11 mouse cellular contexts compared by ENCODE assay signal in the genomic region with DNA sequence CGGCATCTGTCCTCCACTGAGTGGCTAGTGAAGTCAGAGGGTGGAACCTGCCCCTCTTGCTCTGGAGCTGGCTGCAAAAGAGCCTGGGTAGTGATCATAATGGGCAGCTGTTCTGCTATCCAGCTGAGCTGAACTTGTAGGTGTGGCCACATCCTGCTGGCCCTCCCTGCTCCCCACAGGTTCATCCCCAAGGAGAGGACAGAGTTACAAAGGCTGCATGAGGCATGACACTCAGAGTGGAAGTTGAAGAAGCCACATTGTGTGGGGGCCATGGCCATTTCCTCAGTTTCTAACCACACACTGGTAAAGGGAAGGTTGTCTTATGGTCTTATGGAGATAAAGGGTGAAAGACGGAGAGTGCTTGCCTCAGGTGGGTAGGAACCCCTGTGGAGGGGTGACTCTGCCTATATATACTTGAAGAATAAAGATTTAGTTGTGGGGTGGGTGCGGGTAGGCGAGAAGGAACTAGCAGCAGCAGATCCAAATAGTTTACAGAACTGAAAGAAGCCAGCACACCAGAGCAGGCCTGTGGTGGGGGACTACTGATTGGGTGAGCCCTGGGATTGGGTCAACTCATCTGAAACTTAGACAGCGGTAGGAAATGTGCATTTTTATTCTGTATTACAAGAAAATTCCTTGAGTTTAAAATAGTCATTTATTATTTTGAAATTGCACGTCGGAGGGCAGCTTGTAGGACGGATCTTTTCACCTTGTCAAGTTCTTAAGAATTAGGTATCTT. TPM values are rescaled to one million over a fixed set of nuclear protein-coding genes. Genes with fewer than 3 reads are reported as not detected.
DNase-seq lines count a peak whose midpoint lies in the region; ATAC-seq and TF ChIP-seq lines count a peak whose summit lies in the region.
"Had no signal": no experiment of that assay in that cellular context is flagged by ENCODE, and none has a peak within 500 bp of the region (broad histone marks: within the 10 kb centered on the region; RNA-seq: fewer than 3 reads in every experiment).

No protein-coding gene starts in this region.

- H3K4me1 ChIP-seq in heart, embryonic 13.5 days: peaks cover 62% of the 10 kb centered on the region
- H3K4me1 ChIP-seq in thymus, adult 2 months (replicated peaks; ENCODE audit: control insufficient read depth, insufficient read depth, low read length): 0 out of 2 replicates have a peak, but pooled peaks cover 4% of the 10 kb centered on the region
- no peaks in the 10 kb centered on the region for H3K4me1 ChIP-seq in forebrain, embryonic 11.5 days (replicated peaks; ENCODE audit: control insufficient read depth, insufficient read depth, low read length)
- H3K4me1 ChIP-seq in midbrain, embryonic 13.5 days (replicated peaks): 0 out of 2 replicates have a peak, but pooled peaks cover 4% of the 10 kb centered on the region
- H3K4me1 ChIP-seq: forebrain, embryonic 13.5 days had no signal

- no peaks in the 10 kb centered on the region for H3K27me3 ChIP-seq in heart, embryonic 13.5 days (replicated peaks)
- no peaks in the 10 kb centered on the region for H3K27me3 ChIP-seq in thymus, adult 2 months (ENCODE audit: control insufficient read depth, insufficient read depth, low read length)
- H3K27me3 ChIP-seq in forebrain, embryonic 11.5 days (ENCODE audit: control insufficient read depth, insufficient read depth, low read length): no peaks in the 10 kb centered on the region
- no peaks in the 10 kb centered on the region for H3K27me3 ChIP-seq in midbrain, embryonic 13.5 days
- H3K27me3 ChIP-seq: forebrain, embryonic 13.5 days; neural tube, embryonic 15.5 days had no signal

- no peak for ATAC-seq in heart, embryonic 13.5 days (ENCODE audit: extremely low read depth, insufficient number of reproducible peaks, low FRiP score, low TSS enrichment)
- ATAC-seq in forebrain, embryonic 11.5 days (replicated peaks; ENCODE audit: low FRiP score): no peak
- ATAC-seq in midbrain, embryonic 13.5 days: no peak
- ATAC-seq: CD4-positive, CD25-positive, alpha-beta regulatory T cell, adult 4 months; forebrain, embryonic 13.5 days had no signal

- no peaks in the 10 kb centered on the region for H3K9me3 ChIP-seq in heart, embryonic 13.5 days
- no peaks in the 10 kb centered on the region for H3K9me3 ChIP-seq in forebrain, embryonic 11.5 days (ENCODE audit: control insufficient read depth, low read length)
- H3K9me3 ChIP-seq in midbrain, embryonic 13.5 days: no peaks in the 10 kb centered on the region
- H3K9me3 ChIP-seq: forebrain, embryonic 13.5 days; neural tube, embryonic 15.5 days had no signal

- no peak for TF ChIP-seq CTCF in thymus, adult 2 months (IDR thresholded peaks at IDR 0.05; ENCODE audit: borderline replicate concordance, control insufficient read depth, extremely low read depth, insufficient read depth, low read length, poor library complexity)

- peaks cover 16% of the 10 kb centered on the region for H3K36me3 ChIP-seq in heart, embryonic 13.5 days
- H3K36me3 ChIP-seq in thymus, adult 2 months (ENCODE audit: control insufficient read depth, insufficient read depth, low read length): peaks cover 11% of the 10 kb centered on the region
- peaks cover 5% of the 10 kb centered on the region; the same call in 1 of the 2 replicates for H3K36me3 ChIP-seq in macrophage (ENCODE audit: inconsistent target)
- H3K36me3 ChIP-seq in forebrain, embryonic 11.5 days (ENCODE audit: control insufficient read depth, insufficient read depth, low read length): peaks cover 3% of the 10 kb centered on the region; the same call in 1 of the 2 replicates
- H3K36me3 ChIP-seq in midbrain, embryonic 13.5 days: peaks cover 12% of the 10 kb centered on the region

- H3K27ac ChIP-seq in heart, embryonic 13.5 days (replicated peaks): 0 out of 2 replicates have a peak overlapping the region, but pooled peaks have one; percentile 12
- H3K27ac ChIP-seq in thymus, adult 2 months (ENCODE audit: control insufficient read depth, insufficient read depth, low read length): 0 out of 2 replicates have a peak overlapping the region, but pooled peaks have one; percentile 8
- peak overlapping the region; percentile 85 for H3K27ac ChIP-seq in macrophage
- no peak overlapping the region for H3K27ac ChIP-seq in forebrain, embryonic 11.5 days (ENCODE audit: low read depth, low read length)
- H3K27ac ChIP-seq in midbrain, embryonic 13.5 days: no peak overlapping the region
- H3K27ac ChIP-seq: forebrain, embryonic 13.5 days; neural tube, embryonic 15.5 days had no signal

- intact Hi-C loops in heart, postnatal 36 days (cut with DNase I): no loop called here

- no peak overlapping the region for H3K4me2 ChIP-seq in heart, embryonic 13.5 days
- H3K4me2 ChIP-seq in forebrain, embryonic 11.5 days (ENCODE audit: low read depth, low read length, severe bottlenecking): no peak overlapping the region
- no peak overlapping the region for H3K4me2 ChIP-seq in midbrain, embryonic 13.5 days (replicated peaks)
- H3K4me2 ChIP-seq: forebrain, embryonic 13.5 days; neural tube, embryonic 15.5 days had no signal

- 80% methylated on average over 8 of the region's 8 CpGs for WGBS in heart, embryonic 13.5 days
- WGBS in thymus, adult 2 months: 62% methylated on average over 8 of the region's 8 CpGs
- 9% methylated on average over 8 of the region's 8 CpGs for WGBS in macrophage (ENCODE audit: missing documents)
- 90% methylated on average over 8 of the region's 8 CpGs for WGBS in forebrain, embryonic 11.5 days
- 90% methylated on average over 8 of the region's 8 CpGs for WGBS in midbrain, embryonic 13.5 days

- H3K9ac ChIP-seq in heart, embryonic 13.5 days: no peak overlapping the region
- H3K9ac ChIP-seq in forebrain, embryonic 11.5 days (ENCODE audit: low read length): no peak overlapping the region
- H3K9ac ChIP-seq in midbrain, embryonic 13.5 days (replicated peaks): no peak overlapping the region
- H3K9ac ChIP-seq: forebrain, embryonic 13.5 days; neural tube, embryonic 15.5 days had no signal

- peaks cover 98% of the 10 kb centered on the region for H3K79me2 ChIP-seq in macrophage (ENCODE audit: inconsistent target)

- no peak overlapping the region for H3K4me3 ChIP-seq in heart, embryonic 13.5 days
- no peak overlapping the region for H3K4me3 ChIP-seq in thymus, adult 2 months (ENCODE audit: control insufficient read depth, insufficient read depth, low read length)
- H3K4me3 ChIP-seq in macrophage (ENCODE audit: inconsistent target): no peak overlapping the region
- no peak overlapping the region for H3K4me3 ChIP-seq in forebrain, embryonic 11.5 days (ENCODE audit: low read depth, low read length)
- no peak overlapping the region for H3K4me3 ChIP-seq in midbrain, embryonic 13.5 days (replicated peaks)
- H3K4me3 ChIP-seq: forebrain, embryonic 13.5 days; neural tube, embryonic 15.5 days had no signal

- TF ChIP-seq POLR2A in thymus, adult 2 months (IDR thresholded peaks at IDR 0.05; ENCODE audit: control insufficient read depth, extremely low read depth, insufficient read depth, low read length, poor library complexity): no peak

- DNase-seq in heart, postnatal 36 days: no peak
- no peak for DNase-seq in thymus, adult 2 months
- no peak for DNase-seq in thymus, postnatal 36 days
- no peak for DNase-seq in forebrain, embryonic 11.5 days (ENCODE audit: low spot score)
- no peak for DNase-seq in frontal cortex, postnatal 10 days (ENCODE audit: low spot score in 2 of 2)

RNA-seq across cellular contexts. Expression of gene AC170998.1, which starts 16.2 kb away (rescaled TPM):
- polyA plus RNA-seq in heart, embryonic 13.5 days (2015; fragmentation: Nextera tagmentation; extraction: Ambion mirVana): 1.6 and 2.0 TPM in 2 replicates
- total RNA-seq in heart, postnatal 36 days (2021): under 1 TPM in 1 of 2 experiments, not detected in 1; 0.62 TPM
- polyA plus RNA-seq in thymus, adult 2 months (2012; rRNA removed): 0.59 and 0.65 TPM in 2 replicates
- total RNA-seq in macrophage (2018; cell fraction: chromatin; rRNA removed): 10 to 100 TPM in 25 of 26 experiments, 1 to 10 TPM in 1; 9.8 to 54.7 (median 22.9) TPM
- total RNA-seq in macrophage (2018; cell fraction: cytosol; rRNA removed): 1 to 10 TPM in 6 of 26 experiments, under 1 TPM in 6, not detected in 14; 0.14 to 2.6 (median 1.0) TPM
- total RNA-seq in macrophage (2018; cell fraction: nucleus; rRNA removed): 10 to 100 TPM in 18 of 26 experiments, 1 to 10 TPM in 8; 3.2 to 41.5 (median 15.6) TPM
- 0.93 to 1.7 TPM (median 0.96 TPM) in 3 replicates for polyA plus RNA-seq in macrophage (2018)
- polyA plus RNA-seq in forebrain, embryonic 11.5 days (2014; fragmentation: Nextera tagmentation; extraction: Ambion mirVana): 2.9 and 3.0 TPM in 2 replicates
- polyA plus RNA-seq in midbrain, embryonic 13.5 days (2015; fragmentation: Nextera tagmentation; extraction: Ambion mirVana): 1.8 and 2.3 TPM in 2 replicates

RNA-seq across cellular contexts. Expression of gene Mapk14, which starts 18.6 kb away (rescaled TPM):
- polyA plus RNA-seq in heart, embryonic 13.5 days (2015; fragmentation: Nextera tagmentation; extraction: Ambion mirVana): 24.5 and 25.5 TPM in 2 replicates
- 10 to 100 TPM; 49.6 to 54.5 TPM for total RNA-seq in heart, postnatal 36 days (2021)
- 121 and 131 TPM in 2 replicates for polyA plus RNA-seq in thymus, adult 2 months (2012; rRNA removed)
- total RNA-seq in macrophage (2018; cell fraction: chromatin; rRNA removed): 100 to 1,000 TPM in 24 of 26 experiments, 10 to 100 TPM in 2; 72.8 to 323 (median 169) TPM
- total RNA-seq in macrophage (2018; cell fraction: cytosol; rRNA removed): 100 to 1,000 TPM in 8 of 26 experiments, 10 to 100 TPM in 18; 72.7 to 112 (median 94.7) TPM
- 100 to 1,000 TPM in 21 of 26 experiments, 10 to 100 TPM in 5; 70.1 to 212 (median 141) TPM for total RNA-seq in macrophage (2018; cell fraction: nucleus; rRNA removed)
- polyA plus RNA-seq in macrophage (2018): 62.0 to 93.5 TPM (median 63.5 TPM) in 3 replicates
- 51.7 and 52.3 TPM in 2 replicates for polyA plus RNA-seq in forebrain, embryonic 11.5 days (2014; fragmentation: Nextera tagmentation; extraction: Ambion mirVana)
- polyA plus RNA-seq in midbrain, embryonic 13.5 days (2015; fragmentation: Nextera tagmentation; extraction: Ambion mirVana): 23.3 and 27.0 TPM in 2 replicates

RNA-seq across cellular contexts. Expression of gene Slc26a8, which starts 19.7 kb away (rescaled TPM):
- 0.10 and 0.15 TPM in 2 replicates for polyA plus RNA-seq in heart, embryonic 13.5 days (2015; fragmentation: Nextera tagmentation; extraction: Ambion mirVana)
- total RNA-seq in heart, postnatal 36 days (2021): under 1 TPM; 0.33 to 0.57 TPM
- polyA plus RNA-seq in thymus, adult 2 months (2012; rRNA removed): 0.75 and 0.93 TPM in 2 replicates
- 1 to 10 TPM in 10 of 26 experiments, under 1 TPM in 9, not detected in 7; 0.27 to 2.9 (median 1.0) TPM for total RNA-seq in macrophage (2018; cell fraction: chromatin; rRNA removed)
- under 1 TPM in 2 of 26 experiments, not detected in 24; 0.13 to 0.29 TPM for total RNA-seq in macrophage (2018; cell fraction: cytosol; rRNA removed)
- total RNA-seq in macrophage (2018; cell fraction: nucleus; rRNA removed): under 1 TPM in 10 of 26 experiments, not detected in 16; 0.17 to 0.91 (median 0.68) TPM
- not detected in 3 replicates for polyA plus RNA-seq in macrophage (2018)
- 0.49 and 1.0 TPM in 2 replicates for polyA plus RNA-seq in forebrain, embryonic 11.5 days (2014; fragmentation: Nextera tagmentation; extraction: Ambion mirVana)
- 1.0 and 1.3 TPM in 2 replicates for polyA plus RNA-seq in midbrain, embryonic 13.5 days (2015; fragmentation: Nextera tagmentation; extraction: Ambion mirVana)

RNA-seq across cellular contexts. Expression of gene Mapk13, which starts 59.4 kb away (rescaled TPM):
- polyA plus RNA-seq in heart, embryonic 13.5 days (2015; fragmentation: Nextera tagmentation; extraction: Ambion mirVana): 4.3 and 7.1 TPM in 2 replicates
- total RNA-seq in heart, postnatal 36 days (2021): under 1 TPM in 1 of 2 experiments, not detected in 1; 0.19 TPM
- 5.9 and 8.2 TPM in 2 replicates for polyA plus RNA-seq in thymus, adult 2 months (2012; rRNA removed)
- total RNA-seq in macrophage (2018; cell fraction: chromatin; rRNA removed): 1 to 10 TPM in 2 of 26 experiments, under 1 TPM in 3, not detected in 21; 0.25 to 2.8 (median 0.83) TPM
- total RNA-seq in macrophage (2018; cell fraction: cytosol; rRNA removed): under 1 TPM in 11 of 26 experiments, not detected in 15; 0.05 to 0.33 (median 0.18) TPM
- under 1 TPM in 2 of 26 experiments, not detected in 24; 0.42 to 0.84 TPM for total RNA-seq in macrophage (2018; cell fraction: nucleus; rRNA removed)
- polyA plus RNA-seq in macrophage (2018): 0.19 TPM in 1 of 3 replicates, not detected in the others
- 2.3 and 2.7 TPM in 2 replicates for polyA plus RNA-seq in forebrain, embryonic 11.5 days (2014; fragmentation: Nextera tagmentation; extraction: Ambion mirVana)
- polyA plus RNA-seq in midbrain, embryonic 13.5 days (2015; fragmentation: Nextera tagmentation; extraction: Ambion mirVana): 0.58 and 0.96 TPM in 2 replicates
- polyA plus RNA-seq: CD4-positive, CD25-positive, alpha-beta regulatory T cell, adult 4 months had no signal

Comparison
In these comparisons a context has a peak if more than half of its experiments do, and no peak if none do; other contexts are left out.
1. H3K27ac ChIP-seq: peak in heart, embryonic 13.5 days (single experiment), thymus, adult 2 months (single experiment) and macrophage (single experiment); none in forebrain, embryonic 11.5 days (single experiment) and midbrain, embryonic 13.5 days (single experiment).